Mouse (Mus musculus): ENCODE data around the gene Adipor1. TPM values are rescaled to one million over a fixed set of nuclear protein-coding genes. Genes with fewer than 3 reads are reported as not detected.

Adipor1 gene
- total and polyA plus RNA-seq, 3 experiments: 55.2 to 109 (median 94.1) TPM

GRCm38 (mm10) chr1:134418414-134418975 is 3.3 kb downstream of the Adipor1 start (continued):
- no peak for TF ChIP-seq CHD1 (IDR thresholded peaks at IDR 0.05; ENCODE audit: low read depth, low read length)
- TF ChIP-seq NELFE (IDR thresholded peaks at IDR 0.05; ENCODE audit: low read depth, low read length): no peak
- peak; percentile 96 for TF ChIP-seq RCOR1 (IDR thresholded peaks at IDR 0.05; ENCODE audit: low read depth, low read length)
- TF ChIP-seq POLR2A (IDR thresholded peaks at IDR 0.05; ENCODE audit: control insufficient read depth in 1 of 2, insufficient read depth in 1 of 2, low read depth in 1 of 2, low read length in 2 of 2, poor library complexity in 1 of 2): no peak
- TF ChIP-seq MYC (IDR thresholded peaks at IDR 0.05; ENCODE audit: low read depth, low read length): 0 out of 2 replicates have a peak, but pooled peaks have one; percentile 37
- peak; percentile 53; the same call in 1 of the 2 replicates for TF ChIP-seq ZNF384 (IDR thresholded peaks at IDR 0.05; ENCODE audit: low read depth, low read length)
- 0 out of 2 replicates have a peak, but pooled peaks have one; percentile 34 for TF ChIP-seq HCFC1 (IDR thresholded peaks at IDR 0.05; ENCODE audit: low read depth, low read length)
- no peak for TF ChIP-seq UBTF (IDR thresholded peaks at IDR 0.05; ENCODE audit: borderline replicate concordance, insufficient read depth, low read depth, low read length)
- TF ChIP-seq TCF12 (IDR thresholded peaks at IDR 0.05; ENCODE audit: low read depth, low read length): peak; percentile 86
- TF ChIP-seq MAFK (IDR thresholded peaks at IDR 0.05; ENCODE audit: borderline replicate concordance, low read depth, low read length): no peak

- Histone ChIP-seq H3K9me3 (replicated peaks; ENCODE audit: insufficient read depth, low read length) (no peaks in the 10 kb centered on the region), H3K27ac (ENCODE audit: control insufficient read depth, low read depth, low read length) (peak overlapping the region; percentile 49; the same call in 1 of the 2 replicates), H3K4me3 (ENCODE audit: control insufficient read depth in 1 of 2, insufficient read depth in 1 of 2, low read depth in 2 of 2, low read length in 2 of 2) (no peak overlapping the region), H3K4me1 (ENCODE audit: control insufficient read depth in 1 of 2, insufficient read depth in 2 of 2, low read length in 2 of 2) (peaks cover 18 to 41% of the 10 kb centered on the region in 2 experiments), H3K9ac (ENCODE audit: control insufficient read depth, low read depth, low read length, poor library complexity, severe bottlenecking) (no peak overlapping the region), H3K79me2 (ENCODE audit: control insufficient read depth, insufficient read depth, low read length, poor library complexity) (peaks cover 44% of the 10 kb centered on the region), H3K27me3 (ENCODE audit: control insufficient read depth in 1 of 2, insufficient read depth in 2 of 2, low read length in 2 of 2) (no peaks in the 10 kb centered on the region), H3K36me3 (ENCODE audit: control insufficient read depth in 1 of 2, insufficient read depth in 2 of 2, low read length in 2 of 2) (peaks cover 6 to 47% of the 10 kb centered on the region in 2 experiments)
- TF ChIP-seq TAL1 (IDR thresholded peaks at IDR 0.05; ENCODE audit: low read length) (no peak), NELFE (IDR thresholded peaks at IDR 0.05; ENCODE audit: low read depth, low read length) (no peak)
- DNase-seq (ENCODE audit: low read depth, low spot score): no peak
Observed at GRCm38 (mm10) chr1:134419176-134419575, 4.0 kb downstream of the Adipor1 start.

GRCm38 (mm10) chr1:134419751-134420458 is 4.7 kb downstream of the Adipor1 start:
- no peak overlapping the region for H3K4me3 ChIP-seq (ENCODE audit: control insufficient read depth in 1 of 2, insufficient read depth in 1 of 2, low read depth in 2 of 2, low read length in 2 of 2)
- no peak overlapping the region for H3K9ac ChIP-seq (ENCODE audit: control insufficient read depth, low read depth, low read length, poor library complexity, severe bottlenecking)

More at GRCm38 (mm10) chr1:134419751-134420458, 4.7 kb downstream of the Adipor1 start:
- Histone ChIP-seq H3K4me1 (ENCODE audit: control insufficient read depth in 1 of 2, insufficient read depth in 2 of 2, low read length in 2 of 2) (peaks cover 18 to 41% of the 10 kb centered on the region in 2 experiments), H3K9me3 (replicated peaks; ENCODE audit: insufficient read depth, low read length) (no peaks in the 10 kb centered on the region), H3K27ac (ENCODE audit: control insufficient read depth, low read depth, low read length) (no peak overlapping the region), H3K36me3 (ENCODE audit: control insufficient read depth in 1 of 2, insufficient read depth in 2 of 2, low read length in 2 of 2) (peaks cover 6 to 44% of the 10 kb centered on the region in 2 experiments), H3K27me3 (ENCODE audit: control insufficient read depth in 1 of 2, insufficient read depth in 2 of 2, low read length in 2 of 2) (no peaks in the 10 kb centered on the region), H3K79me2 (ENCODE audit: control insufficient read depth, insufficient read depth, low read length, poor library complexity) (peaks cover 44% of the 10 kb centered on the region)
- TF ChIP-seq MYC (IDR thresholded peaks at IDR 0.05; ENCODE audit: low read depth, low read length) (no peak), RCOR1 (IDR thresholded peaks at IDR 0.05; ENCODE audit: low read depth, low read length) (0 out of 2 replicates have a peak, but pooled peaks have one; percentile 8)
- DNase-seq (ENCODE audit: low read depth, low spot score): no peak

Data from MEL (cell line).